8 mouse cellular contexts compared by ENCODE assay signal in the genomic region with DNA sequence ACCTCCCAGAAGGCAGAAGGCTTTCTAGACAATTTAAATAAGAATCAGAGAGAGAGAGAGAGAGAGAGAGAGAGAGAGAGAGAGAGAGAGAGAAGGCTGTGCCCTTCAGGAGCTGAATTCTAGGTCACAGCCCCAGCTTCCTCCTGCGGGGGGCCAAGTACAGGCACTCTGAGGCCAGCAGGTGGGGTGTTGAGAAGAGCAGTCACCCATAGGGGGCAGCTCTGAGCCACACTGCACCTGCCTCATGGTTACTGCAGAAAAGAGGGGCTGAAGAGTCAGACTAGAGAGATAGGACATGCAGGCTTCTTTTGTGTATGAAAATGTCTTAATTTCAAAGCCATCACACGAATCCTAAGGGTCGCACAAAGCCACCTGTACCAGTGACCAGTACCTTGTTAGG. TPM values are rescaled to one million over a fixed set of nuclear protein-coding genes. Genes with fewer than 3 reads are reported as not detected.
DNase-seq lines count a peak whose midpoint lies in the region; ATAC-seq and TF ChIP-seq lines count a peak whose summit lies in the region.

No protein-coding gene starts in this region.

- peak; percentile 40 for DNase-seq in hindbrain, embryonic 10.5 days (ENCODE audit: low spot score)
- peak; percentile 35 for DNase-seq in 416B (ENCODE audit: low read depth)
- DNase-seq in MEL (ENCODE audit: low read depth, low spot score): peak; percentile 70
- peak; percentile 42 for DNase-seq in embryo, embryonic 9.5 days (ENCODE audit: extremely low spot score)
- peak; percentile 24 for DNase-seq in mesoderm, embryonic 11.5 days (ENCODE audit: low read depth, low spot score)
- no peak for DNase-seq in ovary, postnatal 36 days (ENCODE audit: low spot score)
- no peak for DNase-seq in right cerebral cortex, postnatal 10 days (ENCODE audit: low spot score in 2 of 2)

- ATAC-seq in hindbrain, embryonic 12.5 days (ENCODE audit: low FRiP score): no peak

- no peaks in the 10 kb centered on the region for H3K9me3 ChIP-seq in hindbrain, embryonic 10.5 days
- no peaks in the 10 kb centered on the region for H3K9me3 ChIP-seq in hindbrain, embryonic 12.5 days (replicated peaks)
- H3K9me3 ChIP-seq in MEL (replicated peaks; ENCODE audit: insufficient read depth, low read length): no peaks in the 10 kb centered on the region

- TF ChIP-seq CTCF in MEL (IDR thresholded peaks at IDR 0.05 in 2 of 3, conservative IDR thresholded peaks at IDR 0.05 in 1 of 3; ENCODE audit: control insufficient read depth in 1 of 3, insufficient read depth in 1 of 3, low read depth in 2 of 3, low read length in 3 of 3, poor library complexity in 1 of 3, severe bottlenecking in 1 of 3): peak; percentile 76 to 92 (median 82)

- no peak overlapping the region for H3K9ac ChIP-seq in hindbrain, embryonic 12.5 days
- no peak overlapping the region for H3K9ac ChIP-seq in MEL (ENCODE audit: control insufficient read depth, low read depth, low read length, poor library complexity, severe bottlenecking)

- no peak overlapping the region for H3K4me3 ChIP-seq in hindbrain, embryonic 10.5 days
- H3K4me3 ChIP-seq in hindbrain, embryonic 12.5 days: no peak overlapping the region
- H3K4me3 ChIP-seq in MEL (ENCODE audit: control insufficient read depth in 1 of 2, insufficient read depth in 1 of 2, low read depth in 2 of 2, low read length in 2 of 2): no peak overlapping the region

- no peak overlapping the region for H3K27ac ChIP-seq in hindbrain, embryonic 10.5 days
- no peak overlapping the region for H3K27ac ChIP-seq in hindbrain, embryonic 12.5 days
- H3K27ac ChIP-seq in MEL (ENCODE audit: control insufficient read depth, low read depth, low read length): no peak overlapping the region

- peaks cover 6% of the 10 kb centered on the region; the same call in 1 of the 2 replicates for H3K27me3 ChIP-seq in hindbrain, embryonic 10.5 days (ENCODE audit: insufficient read depth, poor library complexity, severe bottlenecking)
- H3K27me3 ChIP-seq in hindbrain, embryonic 12.5 days: peaks cover 9% of the 10 kb centered on the region
- H3K27me3 ChIP-seq in MEL (ENCODE audit: control insufficient read depth in 1 of 2, insufficient read depth in 2 of 2, low read length in 2 of 2): no peaks in the 10 kb centered on the region

- no peak for TF ChIP-seq EP300 in MEL (IDR thresholded peaks at IDR 0.05; ENCODE audit: low read depth in 1 of 2, low read length in 2 of 2)

- H3K79me2 ChIP-seq in MEL (ENCODE audit: control insufficient read depth, insufficient read depth, low read length, poor library complexity): no peaks in the 10 kb centered on the region

- peak; percentile 49 for TF ChIP-seq RAD21 in MEL (IDR thresholded peaks at IDR 0.05; ENCODE audit: low read depth, low read length)

- H3K4me1 ChIP-seq in hindbrain, embryonic 10.5 days (replicated peaks): 0 out of 2 replicates have a peak, but pooled peaks cover 9% of the 10 kb centered on the region
- H3K4me1 ChIP-seq in hindbrain, embryonic 12.5 days: peaks cover 13% of the 10 kb centered on the region
- H3K4me1 ChIP-seq in MEL (ENCODE audit: control insufficient read depth in 1 of 2, insufficient read depth in 2 of 2, low read length in 2 of 2): no peaks in the 10 kb centered on the region

- peaks cover 3% of the 10 kb centered on the region; the same call in 1 of the 2 replicates for H3K36me3 ChIP-seq in hindbrain, embryonic 10.5 days
- H3K36me3 ChIP-seq in hindbrain, embryonic 12.5 days: peaks cover 14% of the 10 kb centered on the region
- H3K36me3 ChIP-seq in MEL (ENCODE audit: control insufficient read depth in 1 of 2, insufficient read depth in 2 of 2, low read length in 2 of 2): no peaks in the 10 kb centered on the region

- H3K4me2 ChIP-seq in hindbrain, embryonic 12.5 days (replicated peaks): no peak overlapping the region

- 57% methylated on average over 3 of the region's 3 CpGs for WGBS in hindbrain, embryonic 10.5 days
- 66% methylated on average over 3 of the region's 3 CpGs for WGBS in hindbrain, embryonic 12.5 days

- TF ChIP-seq POLR2A in MEL (IDR thresholded peaks at IDR 0.05; ENCODE audit: control insufficient read depth in 1 of 2, insufficient read depth in 1 of 2, low read depth in 1 of 2, low read length in 2 of 2, poor library complexity in 1 of 2): no peak

TF ChIP-seq in MEL, 35 proteins besides CTCF, POLR2A, EP300 and RAD21:
- TF ChIP-seq JUND (IDR thresholded peaks at IDR 0.05; ENCODE audit: low read depth, low read length): peak; percentile 22; the same call in 1 of the 2 replicates
- no peak for TF ChIP-seq MYB (IDR thresholded peaks at IDR 0.05; ENCODE audit: low read depth, low read length)
- TF ChIP-seq MYC (IDR thresholded peaks at IDR 0.05; ENCODE audit: low read depth, low read length): 0 out of 2 replicates have a peak, but pooled peaks have one; percentile 15
- TF ChIP-seq SMC3 (IDR thresholded peaks at IDR 0.05; ENCODE audit: low read depth, low read length): peak; percentile 66

RNA-seq across cellular contexts. Expression of a gene that starts 22.0 kb away (rescaled TPM):
- 62.3 and 91.2 TPM in 2 replicates for polyA plus RNA-seq in hindbrain, embryonic 10.5 days (2016; fragmentation: Nextera tagmentation; extraction: Ambion mirVana)
- 73.1 and 74.1 TPM in 2 replicates for polyA plus RNA-seq in hindbrain, embryonic 12.5 days (2016; fragmentation: Nextera tagmentation; extraction: Ambion mirVana)
- 63.8 and 65.0 TPM in 2 replicates for total RNA-seq in MEL (2012; rRNA removed)
- 100 to 1,000 TPM in 1 of 2 experiments, not detected in 1; 145 TPM for polyA plus RNA-seq in MEL (2012; ENCODE audit: insufficient read depth in 1 of 2, insufficient read length in 2 of 2, low read depth in 1 of 2, low replicate concordance in 2 of 2, missing spikeins in 1 of 2)

RNA-seq across cellular contexts. Expression of a gene that starts 36.5 kb away (rescaled TPM):
- 3.8 and 9.3 TPM in 2 replicates for polyA plus RNA-seq in hindbrain, embryonic 10.5 days (2016; fragmentation: Nextera tagmentation; extraction: Ambion mirVana)
- 18.3 and 19.0 TPM in 2 replicates for polyA plus RNA-seq in hindbrain, embryonic 12.5 days (2016; fragmentation: Nextera tagmentation; extraction: Ambion mirVana)
- 0.19 TPM in 1 of 2 replicates, not detected in the other for total RNA-seq in MEL (2012; rRNA removed)
- polyA plus RNA-seq in MEL (2012; ENCODE audit: insufficient read depth in 1 of 2, insufficient read length in 2 of 2, low read depth in 1 of 2, low replicate concordance in 2 of 2, missing spikeins in 1 of 2): under 1 TPM in 1 of 2 experiments, not detected in 1; 0.18 TPM

RNA-seq across cellular contexts. Expression of a gene that starts 38.7 kb away (rescaled TPM):
- polyA plus RNA-seq in hindbrain, embryonic 10.5 days (2016; fragmentation: Nextera tagmentation; extraction: Ambion mirVana): 19.0 and 20.2 TPM in 2 replicates
- 19.1 and 19.7 TPM in 2 replicates for polyA plus RNA-seq in hindbrain, embryonic 12.5 days (2016; fragmentation: Nextera tagmentation; extraction: Ambion mirVana)
- 1.7 and 1.8 TPM in 2 replicates for total RNA-seq in MEL (2012; rRNA removed)
- 1 to 10 TPM in 1 of 2 experiments, not detected in 1; 9.5 TPM for polyA plus RNA-seq in MEL (2012; ENCODE audit: insufficient read depth in 1 of 2, insufficient read length in 2 of 2, low read depth in 1 of 2, low replicate concordance in 2 of 2, missing spikeins in 1 of 2)

RNA-seq across cellular contexts. Expression of a gene that starts 53.6 kb away (rescaled TPM):
- polyA plus RNA-seq in hindbrain, embryonic 10.5 days (2016; fragmentation: Nextera tagmentation; extraction: Ambion mirVana): 3.8 and 4.5 TPM in 2 replicates
- 2.3 and 10.5 TPM in 2 replicates for polyA plus RNA-seq in hindbrain, embryonic 12.5 days (2016; fragmentation: Nextera tagmentation; extraction: Ambion mirVana)
- 4.6 and 7.2 TPM in 2 replicates for total RNA-seq in MEL (2012; rRNA removed)
- polyA plus RNA-seq in MEL (2012; ENCODE audit: insufficient read depth in 1 of 2, insufficient read length in 2 of 2, low read depth in 1 of 2, low replicate concordance in 2 of 2, missing spikeins in 1 of 2): 1 to 10 TPM in 1 of 2 experiments, not detected in 1; 7.0 TPM

Comparison
In these comparisons a context has a peak if more than half of its experiments do, and no peak if none do; other contexts are left out.
1. DNase-seq: peak in hindbrain, embryonic 10.5 days (single experiment), 416B (single experiment), MEL (single experiment), embryo, embryonic 9.5 days (single experiment) and mesoderm, embryonic 11.5 days (single experiment); none in ovary, postnatal 36 days (single experiment) and right cerebral cortex, postnatal 10 days (0 of 2).